Mouse (Mus musculus): ENCODE results near the gene Clcn2.

DNA sequence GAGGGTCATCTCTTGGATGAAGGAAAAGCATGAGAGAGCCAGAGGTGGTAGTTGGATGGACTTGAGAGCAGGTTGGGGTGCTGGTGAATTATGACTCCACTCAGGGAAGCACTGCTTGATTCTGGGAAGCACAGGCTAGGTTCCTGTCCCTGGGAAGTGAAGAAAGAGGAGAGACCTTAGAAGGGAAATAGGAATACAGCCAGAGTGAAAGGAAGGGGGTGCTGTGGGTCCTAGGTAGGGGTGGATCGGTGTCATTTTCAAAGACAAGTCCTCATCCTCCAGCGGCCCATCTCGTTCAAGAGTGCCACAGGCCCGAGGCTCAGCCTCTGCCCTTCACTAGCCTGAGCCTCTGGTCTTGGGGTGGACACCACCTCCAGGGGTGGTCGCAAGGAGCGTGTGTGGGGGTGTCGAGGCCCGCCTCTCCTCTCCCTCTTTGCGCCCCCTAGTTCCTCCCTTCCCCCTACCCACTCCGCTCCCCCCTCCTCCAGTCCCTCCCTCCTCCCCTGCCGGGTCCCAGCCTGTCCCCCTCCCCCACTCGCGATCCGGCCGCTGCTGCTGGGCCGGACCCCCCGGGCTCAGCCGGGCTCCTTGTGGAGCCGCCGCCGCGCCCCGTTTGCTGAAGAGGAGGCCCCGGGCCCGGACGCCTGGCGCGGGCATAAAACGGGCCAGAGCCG lies 14.8 kb upstream of the Clcn2 start:
- TF ChIP-seq POLR2AphosphoS2 (IDR thresholded peaks at IDR 0.05; ENCODE audit: insufficient read length, low read depth) = no peak
- TF ChIP-seq POLR2A (IDR thresholded peaks at IDR 0.05; ENCODE audit: insufficient read length, low read depth) = peak; percentile 17
- no peak for TF ChIP-seq TCF3 (IDR thresholded peaks at IDR 0.05; ENCODE audit: insufficient read length, low read depth)
- no peak for TF ChIP-seq MYOD1 (IDR thresholded peaks at IDR 0.05; ENCODE audit: control insufficient read depth in 1 of 3, insufficient read length in 2 of 3, low read depth in 2 of 3)
- no peak for TF ChIP-seq E2F4 (IDR thresholded peaks at IDR 0.05; ENCODE audit: insufficient read depth)
- no peak for TF ChIP-seq MAX (IDR thresholded peaks at IDR 0.05; ENCODE audit: low read depth)
- no peak for TF ChIP-seq USF1 (IDR thresholded peaks at IDR 0.05; ENCODE audit: low read depth)
